Mouse (Mus musculus) hindbrain, embryonic 14.5 days (tissue): ENCODE results near the gene Unc13b. TPM values are rescaled to one million over a fixed set of nuclear protein-coding genes. Genes with fewer than 3 reads are reported as not detected.

Source experiments
- ATAC-seq: fragments of 200-750 bp; cut with Nextera tagmentation; 2 replicates; pipeline ENCODE4 v1.8.0; 2017; ENCODE audit warnings: moderate number of reproducible peaks, mild to moderate bottlenecking, moderate TSS enrichment, moderate library complexity; ENCODE audit not compliant: low FRiP score
- DNase-seq: peaks from one replicate; pipeline ENCODE4 v3.0.0-alpha.2; 2015; ENCODE audit warnings: low spot score
- H3K27ac ChIP-seq: fragments of 300-500 bp; sonication (generic); 2 replicates; pipeline ENCODE4 v1.5.1; 2014; ENCODE audit warnings: mild to moderate bottlenecking, moderate library complexity
- H3K27me3 ChIP-seq: fragments of 300-500 bp; sonication (generic); 2 replicates; pipeline ENCODE4 v1.6.1; 2014; ENCODE audit warnings: mild to moderate bottlenecking, low read length, mixed read lengths; ENCODE audit not compliant: control insufficient read depth, insufficient read depth
- H3K36me3 ChIP-seq: fragments of 300-500 bp; sonication (generic); replicated peaks from 2 replicates; pipeline ENCODE4 v1.6.1; 2014; ENCODE audit not compliant: control insufficient read depth, insufficient read depth
- H3K4me1 ChIP-seq: fragments of 300-500 bp; sonication (generic); replicated peaks from 2 replicates; pipeline ENCODE4 v1.6.1; 2014; ENCODE audit warnings: antibody characterized with exemption, low read length, mixed read lengths; ENCODE audit not compliant: control insufficient read depth, insufficient read depth
- H3K4me2 ChIP-seq: fragments of 300-500 bp; sonication (generic); replicated peaks from 2 replicates; pipeline ENCODE4 v1.6.1; 2014; ENCODE audit warnings: mild to moderate bottlenecking, moderate library complexity
- H3K4me3 ChIP-seq: fragments of 300-500 bp; sonication (generic); replicated peaks from 2 replicates; pipeline ENCODE4 v1.5.1; 2014; ENCODE audit warnings: mild to moderate bottlenecking, low read length
- H3K9ac ChIP-seq: fragments of 300-500 bp; sonication (generic); 2 replicates; pipeline ENCODE4 v1.6.1; 2014
- H3K9me3 ChIP-seq: fragments of 300-500 bp; sonication (generic); 2 replicates; pipeline ENCODE4 v1.6.1; 2016; ENCODE audit warnings: low read length; ENCODE audit not compliant: control insufficient read depth
- WGBS: fragments of 180-500 bp; shearing (Covaris S2); extraction: QIAGEN DNeasy Blood & Tissue Kit; methylation state at CpG from one replicate; pipeline ENCODE4 v1.1.7; 2014; 5-methylcytosine and 5-hydroxymethylcytosine counted together
- polyA plus RNA-seq: library from polyadenylated mRNA; unstranded; fragments of >200 nt; fragmentation: Nextera tagmentation; extraction: Ambion mirVana; gene quantifications from 2 replicates; pipeline ENCODE4 v1.2.1, GENCODE M21; 2014

The Unc13b gene
- polyA plus RNA-seq, 1 experiment from 2014 or later = 19.5 TPM

DNA sequence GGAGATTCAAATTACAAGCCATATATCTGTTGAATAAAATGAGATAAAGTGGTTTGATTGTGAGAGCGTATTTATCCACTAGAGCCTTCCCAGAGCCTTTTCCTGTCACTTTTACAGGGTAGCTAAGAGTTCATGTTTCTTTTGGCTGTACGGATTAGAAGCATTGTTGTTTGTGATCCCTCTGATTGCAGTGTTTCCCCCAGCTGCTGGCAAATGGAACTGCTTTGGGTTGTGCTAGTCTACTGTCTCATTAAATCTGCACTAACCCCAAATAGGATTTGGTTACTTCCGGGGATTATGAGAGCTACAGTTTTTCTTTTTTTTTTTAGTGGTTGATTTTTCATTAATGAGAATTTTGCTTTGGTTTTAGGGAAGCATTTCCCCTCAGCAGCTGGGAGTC, 1.5 kb downstream of the Unc13b start:
- Histone ChIP-seq H3K27ac (no peak overlapping the region), H3K4me2 (peak overlapping the region; percentile 74), H3K36me3 (no peaks in the 10 kb centered on the region), H3K9me3 (no peaks in the 10 kb centered on the region), H3K27me3 (no peaks in the 10 kb centered on the region), H3K4me1 (peaks cover 11% of the 10 kb centered on the region), H3K9ac (0 out of 2 replicates have a peak overlapping the region, but pooled peaks have one; percentile 8), H3K4me3 (peak overlapping the region; percentile 90)
- no peak for ATAC-seq
- 60% methylated on average over 3 of the region's 3 CpGs for WGBS
- DNase-seq = no peak

DNA sequence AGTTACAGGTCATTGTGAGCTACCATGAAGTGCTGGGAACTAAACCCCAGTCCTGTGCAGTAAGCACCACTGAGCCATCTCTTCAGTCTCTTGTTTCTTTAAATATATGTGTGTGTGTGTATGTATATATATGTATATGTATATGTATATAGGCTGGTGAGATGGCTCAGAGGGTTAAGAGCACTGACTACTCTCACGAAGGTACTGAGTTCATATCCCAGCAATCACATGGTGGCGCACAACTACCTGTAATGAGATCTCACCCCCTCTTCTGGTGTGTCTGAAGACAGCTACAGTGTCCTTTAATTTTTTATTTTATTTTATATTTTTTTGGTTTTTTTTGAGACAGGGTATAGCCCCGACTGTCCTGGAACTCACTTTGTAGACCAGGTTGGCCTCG, 6.7 kb downstream of the Unc13b start:
- Histone ChIP-seq H3K27ac (no peak overlapping the region), H3K9me3 (no peaks in the 10 kb centered on the region), H3K27me3 (no peaks in the 10 kb centered on the region), H3K4me3 (no peak overlapping the region), H3K36me3 (no peaks in the 10 kb centered on the region), H3K9ac (no peak overlapping the region), H3K4me2 (no peak overlapping the region), H3K4me1 (no peaks in the 10 kb centered on the region; the same call in 1 of the 2 replicates)
- DNase-seq (no peak), ATAC-seq (no peak)
- 98% methylated on average over 4 of the region's 4 CpGs for WGBS

DNA sequence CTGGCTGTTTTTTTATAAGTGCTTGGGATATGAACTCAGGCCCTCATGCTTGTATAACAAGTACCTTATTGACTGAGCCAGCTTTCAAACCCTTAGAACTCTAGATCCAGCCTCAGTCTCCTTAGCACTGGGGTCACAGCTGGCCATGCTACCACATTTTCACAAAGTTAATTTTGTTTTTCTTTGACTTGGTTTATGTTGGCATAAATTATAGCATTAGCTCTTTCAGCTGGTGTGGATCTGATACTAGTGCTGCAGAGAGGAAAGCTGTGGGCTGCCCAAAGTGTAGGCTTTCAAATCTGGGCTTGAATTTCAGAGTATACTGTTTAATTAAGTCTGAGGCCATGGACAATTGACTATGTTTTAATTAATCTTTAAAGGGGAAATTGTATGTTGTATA, 16.2 kb downstream of the Unc13b start:
- Histone ChIP-seq H3K9ac (no peak overlapping the region), H3K27me3 (no peaks in the 10 kb centered on the region), H3K36me3 (no peaks in the 10 kb centered on the region), H3K9me3 (no peaks in the 10 kb centered on the region), H3K4me2 (no peak overlapping the region), H3K27ac (no peak overlapping the region), H3K4me1 (no peaks in the 10 kb centered on the region), H3K4me3 (no peak overlapping the region)
- DNase-seq = no peak
- ATAC-seq = no peak

DNA sequence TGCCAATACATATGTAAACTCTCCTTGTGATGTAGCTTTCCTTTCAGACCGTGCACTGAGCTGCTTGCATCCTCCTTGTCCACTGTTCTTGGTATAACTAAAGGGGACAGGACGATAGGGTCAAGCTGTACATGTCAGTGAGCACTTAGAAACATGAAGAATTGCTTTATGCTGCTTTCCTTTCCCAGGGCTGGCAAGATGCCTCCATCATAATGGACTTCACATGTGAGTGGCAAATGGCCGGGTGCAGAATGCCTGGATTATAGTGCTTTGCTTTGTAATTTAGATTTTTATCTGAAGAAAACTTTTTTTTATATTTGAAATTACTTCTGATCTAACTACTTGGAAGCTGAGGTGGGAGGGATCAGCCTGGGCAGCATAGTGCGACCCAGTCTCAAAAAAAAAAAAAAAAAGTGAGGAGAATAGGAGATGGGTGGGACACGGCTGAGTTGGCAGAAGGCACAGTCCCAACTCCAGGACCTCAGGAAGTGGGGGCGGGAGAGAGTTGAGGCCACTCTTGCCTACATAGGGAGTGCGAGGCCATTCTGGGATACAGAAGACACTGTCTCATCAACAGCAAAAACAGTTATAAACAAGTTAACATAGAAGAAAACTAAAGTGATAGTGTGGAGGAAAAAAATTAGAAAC, 19.4 kb downstream of the Unc13b start:
- WGBS = 63% methylated on average over 7 of the region's 7 CpGs
- ATAC-seq (no peak), DNase-seq (no peak)
- Histone ChIP-seq H3K27me3 (no peaks in the 10 kb centered on the region), H3K4me1 (no peaks in the 10 kb centered on the region), H3K9me3 (no peaks in the 10 kb centered on the region), H3K4me3 (no peak overlapping the region), H3K36me3 (no peaks in the 10 kb centered on the region), H3K27ac (no peak overlapping the region), H3K4me2 (no peak overlapping the region), H3K9ac (no peak overlapping the region)

DNA sequence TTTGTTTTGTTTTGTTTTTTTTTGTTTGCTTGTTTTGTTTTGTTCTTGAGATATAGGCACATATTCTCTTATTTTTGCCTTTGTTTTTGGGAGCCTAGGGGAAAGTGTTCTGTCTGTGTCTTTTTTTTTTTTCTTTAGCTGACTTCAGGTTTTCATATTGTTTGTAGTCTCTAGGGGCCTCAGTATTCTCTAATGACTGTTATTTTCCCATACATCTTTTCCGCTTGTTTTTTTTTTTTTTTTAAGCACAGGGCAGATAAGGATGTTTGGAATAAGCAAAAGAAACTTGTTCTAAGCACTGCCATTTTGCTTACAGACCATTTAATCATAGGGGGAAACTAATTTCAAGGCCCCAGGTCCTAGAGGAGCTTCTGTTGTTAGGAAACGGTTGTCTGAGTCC, 23.7 kb downstream of the Unc13b start:
- H3K4me1 ChIP-seq = no peaks in the 10 kb centered on the region
- 80% methylated on average over 2 of the region's 2 CpGs for WGBS
- H3K9me3 ChIP-seq = no peaks in the 10 kb centered on the region
- H3K4me2 ChIP-seq = no peak overlapping the region
- DNase-seq (no peak), ATAC-seq (no peak)
- no peak overlapping the region for H3K4me3 ChIP-seq
- H3K9ac ChIP-seq = no peak overlapping the region
- H3K36me3 ChIP-seq = no peaks in the 10 kb centered on the region
- H3K27ac ChIP-seq = no peak overlapping the region
- no peaks in the 10 kb centered on the region for H3K27me3 ChIP-seq

DNA sequence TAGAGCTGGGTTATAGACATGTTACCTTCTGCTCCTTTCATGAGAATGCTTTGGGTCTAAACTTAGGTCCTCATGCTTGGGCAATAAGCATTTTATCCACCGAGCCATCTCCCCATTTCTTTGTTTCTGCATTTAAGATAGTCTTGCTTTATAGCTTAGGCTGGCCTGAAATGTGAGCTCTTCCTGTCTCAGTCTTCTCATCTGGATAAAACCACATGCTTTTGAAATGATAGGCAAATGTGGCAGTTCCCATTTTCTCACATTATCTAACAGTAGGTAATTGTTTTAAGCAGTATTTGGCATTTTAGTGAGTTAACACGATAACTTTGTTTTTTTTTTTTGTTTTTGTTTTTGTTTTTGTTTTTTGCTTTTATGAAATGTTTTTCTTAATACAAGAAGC, 31.2 kb downstream of the Unc13b start:
- ATAC-seq (no peak), DNase-seq (no peak)
- H3K4me3 ChIP-seq = no peak overlapping the region
- H3K27ac ChIP-seq = no peak overlapping the region
- H3K4me1 ChIP-seq = no peaks in the 10 kb centered on the region
- H3K27me3 ChIP-seq = no peaks in the 10 kb centered on the region
- 97% methylated on average over 2 of the region's 2 CpGs for WGBS
- H3K9ac ChIP-seq = no peak overlapping the region
- H3K36me3 ChIP-seq = peaks cover 3% of the 10 kb centered on the region
- no peak overlapping the region for H3K4me2 ChIP-seq
- no peaks in the 10 kb centered on the region for H3K9me3 ChIP-seq

DNA sequence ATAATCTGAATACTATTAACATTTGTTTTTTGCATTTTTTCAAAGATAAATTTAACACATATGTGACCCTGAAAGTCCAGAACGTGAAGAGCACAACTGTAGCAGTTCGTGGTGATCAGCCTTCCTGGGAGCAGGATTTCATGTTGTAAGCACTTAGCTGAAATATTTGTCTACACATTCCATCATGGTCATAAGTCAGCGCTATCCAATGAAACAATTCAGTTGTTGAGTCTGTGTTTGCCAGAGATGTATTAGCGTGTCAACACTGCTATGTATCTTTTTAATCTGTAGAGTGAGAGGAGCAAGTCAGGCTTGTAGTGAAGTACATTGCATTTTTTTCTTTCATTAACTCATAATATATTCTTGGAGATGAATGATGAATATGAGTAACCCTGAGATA, 32.4 kb downstream of the Unc13b start:
- 90% methylated on average over 4 of the region's 4 CpGs for WGBS
- Histone ChIP-seq H3K27ac (no peak overlapping the region), H3K4me1 (no peaks in the 10 kb centered on the region), H3K27me3 (no peaks in the 10 kb centered on the region), H3K4me2 (no peak overlapping the region), H3K9ac (no peak overlapping the region), H3K9me3 (no peaks in the 10 kb centered on the region), H3K4me3 (no peak overlapping the region), H3K36me3 (peaks cover 3% of the 10 kb centered on the region)
- ATAC-seq (no peak), DNase-seq (no peak)

DNA sequence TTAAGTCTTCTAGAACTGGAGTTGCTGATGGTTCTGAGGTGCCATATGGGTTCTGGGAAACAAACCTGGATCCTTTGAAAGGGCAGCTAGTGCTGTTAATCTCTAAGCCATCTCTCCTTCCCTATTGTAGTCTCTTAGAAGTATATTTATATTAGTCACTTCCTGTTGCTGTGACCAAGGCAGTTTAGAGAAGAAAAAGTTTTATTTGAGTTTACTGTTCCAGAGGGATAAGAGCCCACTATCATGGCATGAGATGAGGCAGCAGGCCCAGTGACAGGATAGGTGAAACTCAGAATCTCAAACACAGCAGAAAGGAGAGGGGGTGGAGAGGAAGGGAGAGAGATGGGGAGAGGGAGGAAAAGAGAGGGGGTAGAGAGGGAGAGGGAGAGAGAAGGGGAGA, 54.7 kb downstream of the Unc13b start:
- H3K27ac ChIP-seq = no peak overlapping the region
- no peak overlapping the region for H3K4me2 ChIP-seq
- no peak overlapping the region for H3K4me3 ChIP-seq
- H3K4me1 ChIP-seq = no peaks in the 10 kb centered on the region
- H3K27me3 ChIP-seq = no peaks in the 10 kb centered on the region
- H3K9ac ChIP-seq = no peak overlapping the region
- 0 out of 2 replicates have a peak, but pooled peaks cover 6% of the 10 kb centered on the region for H3K36me3 ChIP-seq
- ATAC-seq = no peak
- H3K9me3 ChIP-seq = no peaks in the 10 kb centered on the region
- DNase-seq = no peak

DNA sequence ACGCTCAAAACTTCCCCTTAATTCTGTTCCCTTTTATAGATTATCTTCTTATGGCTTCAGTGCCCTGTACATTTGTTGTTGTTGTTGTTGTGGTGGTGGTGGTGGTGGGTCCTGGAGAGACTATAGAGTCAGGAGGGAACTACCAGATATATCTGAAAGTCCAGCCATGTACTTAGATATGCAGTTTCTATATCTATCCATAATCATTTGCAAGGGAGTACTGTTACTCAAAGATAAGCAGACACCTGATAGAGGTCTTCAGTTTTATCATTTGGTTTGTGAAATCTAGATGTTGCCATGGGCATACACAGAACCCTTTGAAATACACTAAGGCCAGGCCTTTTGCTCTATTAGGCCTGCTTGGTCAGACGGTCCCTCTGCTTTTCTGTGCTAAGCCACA, 55.8 kb downstream of the Unc13b start:
- H3K4me2 ChIP-seq = no peak overlapping the region
- DNase-seq = no peak
- WGBS = 86% methylated on average over 2 of the region's 2 CpGs
- no peak for ATAC-seq
- H3K36me3 ChIP-seq = 0 out of 2 replicates have a peak, but pooled peaks cover 6% of the 10 kb centered on the region
- H3K4me1 ChIP-seq = no peaks in the 10 kb centered on the region
- H3K9me3 ChIP-seq = no peaks in the 10 kb centered on the region
- no peaks in the 10 kb centered on the region for H3K27me3 ChIP-seq
- H3K9ac ChIP-seq = no peak overlapping the region
- no peak overlapping the region for H3K27ac ChIP-seq
- H3K4me3 ChIP-seq = no peak overlapping the region

DNA sequence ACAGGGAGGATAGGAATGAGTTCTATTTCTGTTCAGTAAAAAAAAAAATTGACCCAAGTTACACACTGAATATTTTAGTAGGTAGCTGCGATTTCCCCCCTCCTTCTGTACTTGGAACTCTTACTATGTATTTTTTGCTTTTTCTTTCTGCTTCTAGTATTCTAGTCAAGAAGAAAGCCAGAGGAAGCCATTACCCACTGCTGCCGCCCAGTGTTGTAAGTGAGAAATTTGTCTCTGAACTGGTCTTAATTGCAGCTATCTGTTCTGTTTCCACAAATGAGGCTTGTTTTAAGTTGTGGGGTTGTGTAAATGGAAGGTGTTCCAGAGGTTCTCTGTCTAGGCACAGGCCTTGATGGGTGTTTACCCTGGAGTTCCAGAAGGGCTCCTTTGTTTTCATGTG, 56.2 kb downstream of the Unc13b start:
- Histone ChIP-seq H3K36me3 (0 out of 2 replicates have a peak, but pooled peaks cover 6% of the 10 kb centered on the region), H3K4me1 (no peaks in the 10 kb centered on the region), H3K27ac (no peak overlapping the region), H3K4me3 (no peak overlapping the region), H3K9me3 (no peaks in the 10 kb centered on the region), H3K9ac (no peak overlapping the region), H3K4me2 (no peak overlapping the region), H3K27me3 (no peaks in the 10 kb centered on the region)
- 22% methylated on average over 2 of the region's 2 CpGs for WGBS
- ATAC-seq = no peak
- peak; percentile 79 for DNase-seq
